Mouse (Mus musculus) frontal cortex, postnatal 25 days (tissue): ENCODE data around the gene Npr2.
"Not testable (repeated sequence)": the region's sequence is repeated elsewhere in the genome, so short reads cannot be mapped to it uniquely, and the experiment has no call there.

Experiments
- DNase-seq, 2 experiments: peaks; one replicate each; pipeline ENCODE4 v3.0.0; 2022; ENCODE audit warnings: low spot score in 2 of 2

The Npr2 gene

GRCm38 (mm10) chr4:43631046-43631955 is at the start of gene Npr2:
Gene Npr2 (plus strand): TSS chr4:43631935.
- DNase-seq = no peak

- no peak for DNase-seq
Measured at GRCm38 (mm10) chr4:43582241-43582640, 49.5 kb upstream of the Npr2 start.

GRCm38 (mm10) chr4:43583421-43583820 is 48.3 kb upstream of the Npr2 start:
- no peak for DNase-seq

GRCm38 (mm10) chr4:43584444-43585416 is 47.0 kb upstream of the Npr2 start, which contains the start of gene Msmp:
Gene Msmp (minus strand): TSS chr4:43584494.
- no peak for DNase-seq

- DNase-seq = no peak
Measured at GRCm38 (mm10) chr4:43585682-43586081, 46.1 kb upstream of the Npr2 start.

- no peak for DNase-seq
Measured at GRCm38 (mm10) chr4:43586411-43586810, 45.3 kb upstream of the Npr2 start.

GRCm38 (mm10) chr4:43587681-43588080 is 44.1 kb upstream of the Npr2 start:
- no peak for DNase-seq

- DNase-seq = no peak
Measured at GRCm38 (mm10) chr4:43591543-43591942, 40.2 kb upstream of the Npr2 start.

- DNase-seq = no peak
Measured at GRCm38 (mm10) chr4:43591961-43592360, 39.8 kb upstream of the Npr2 start.

- DNase-seq = no peak
Measured at GRCm38 (mm10) chr4:43593453-43593852, 38.3 kb upstream of the Npr2 start.

GRCm38 (mm10) chr4:43596597-43596996 is 35.1 kb upstream of the Npr2 start:
- DNase-seq = not testable (repeated sequence)

- no peak for DNase-seq
Measured at GRCm38 (mm10) chr4:43598200-43598599, 33.5 kb upstream of the Npr2 start.

GRCm38 (mm10) chr4:43598650-43599380 is 32.9 kb upstream of the Npr2 start:
- DNase-seq = no peak

GRCm38 (mm10) chr4:43600195-43600934 is 31.4 kb upstream of the Npr2 start:
- no peak for DNase-seq

- DNase-seq = no peak
Measured at GRCm38 (mm10) chr4:43604099-43604498, 27.6 kb upstream of the Npr2 start.

- DNase-seq = no peak
Measured at GRCm38 (mm10) chr4:43604751-43605685, 26.7 kb upstream of the Npr2 start.

GRCm38 (mm10) chr4:43612534-43612933 is 19.2 kb upstream of the Npr2 start:
- DNase-seq = no peak

GRCm38 (mm10) chr4:43613060-43613730 is 18.5 kb upstream of the Npr2 start:
- no peak for DNase-seq

GRCm38 (mm10) chr4:43620146-43620778 is 11.5 kb upstream of the Npr2 start:
- DNase-seq = no peak
